Mouse (Mus musculus): Measurements from ENCODE around the gene Sft2d1. TPM values are rescaled to one million over a fixed set of nuclear protein-coding genes. Genes with fewer than 3 reads are reported as not detected.
"Not testable (repeated sequence)": the region's sequence is repeated elsewhere in the genome, so short reads cannot be mapped to it uniquely, and the experiment has no call there.

Gene Sft2d1
- total RNA-seq, 1 experiment from 2014 or later, result 32.2 TPM

DNA sequence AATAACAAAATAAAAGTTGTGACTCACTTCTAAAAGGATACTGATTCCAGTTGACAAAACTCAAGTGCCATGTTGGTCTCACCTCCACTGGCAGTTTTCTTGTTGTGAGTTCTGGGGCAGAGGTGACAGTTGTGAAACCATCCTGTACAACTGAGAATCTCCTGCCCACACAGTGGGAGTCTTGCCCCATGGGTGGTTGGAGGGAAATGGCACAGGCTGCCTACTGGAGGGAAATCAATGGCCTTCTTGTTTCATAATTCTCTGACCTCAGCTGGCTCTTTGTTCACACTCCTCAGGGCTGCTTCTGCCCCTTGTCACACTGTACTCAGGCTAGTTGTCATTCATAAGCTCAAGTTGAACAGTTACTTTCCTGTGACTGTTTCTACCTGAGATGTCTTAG, 11.4 kb upstream of the Sft2d1 start:
- ATAC-seq (replicated peaks; ENCODE audit: low read depth, poor library complexity, severe bottlenecking), result 0 out of 2 replicates have a peak, but pooled peaks have one; percentile 15

DNA sequence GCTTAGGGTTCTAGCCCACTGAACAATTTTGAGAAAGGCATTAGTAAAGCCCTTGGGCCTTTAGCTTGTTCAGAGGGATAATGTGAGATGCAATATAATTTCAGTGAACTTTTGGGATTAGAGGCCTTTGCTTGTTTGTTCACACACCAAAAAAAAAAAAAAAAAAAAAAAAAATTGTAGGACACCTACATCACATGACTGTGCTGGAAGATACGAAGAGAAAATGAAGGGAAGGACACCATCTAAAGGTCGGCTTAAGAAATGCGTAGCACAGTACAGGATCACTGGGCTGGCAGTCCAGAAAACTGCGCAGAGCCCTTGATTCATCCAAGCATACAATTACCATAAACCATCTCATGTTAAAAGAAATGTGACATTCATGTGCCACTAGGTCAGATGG, 9.4 kb upstream of the Sft2d1 start:
- ATAC-seq (replicated peaks; ENCODE audit: low read depth, poor library complexity, severe bottlenecking), result no peak; the same call in 1 of the 2 replicates

DNA sequence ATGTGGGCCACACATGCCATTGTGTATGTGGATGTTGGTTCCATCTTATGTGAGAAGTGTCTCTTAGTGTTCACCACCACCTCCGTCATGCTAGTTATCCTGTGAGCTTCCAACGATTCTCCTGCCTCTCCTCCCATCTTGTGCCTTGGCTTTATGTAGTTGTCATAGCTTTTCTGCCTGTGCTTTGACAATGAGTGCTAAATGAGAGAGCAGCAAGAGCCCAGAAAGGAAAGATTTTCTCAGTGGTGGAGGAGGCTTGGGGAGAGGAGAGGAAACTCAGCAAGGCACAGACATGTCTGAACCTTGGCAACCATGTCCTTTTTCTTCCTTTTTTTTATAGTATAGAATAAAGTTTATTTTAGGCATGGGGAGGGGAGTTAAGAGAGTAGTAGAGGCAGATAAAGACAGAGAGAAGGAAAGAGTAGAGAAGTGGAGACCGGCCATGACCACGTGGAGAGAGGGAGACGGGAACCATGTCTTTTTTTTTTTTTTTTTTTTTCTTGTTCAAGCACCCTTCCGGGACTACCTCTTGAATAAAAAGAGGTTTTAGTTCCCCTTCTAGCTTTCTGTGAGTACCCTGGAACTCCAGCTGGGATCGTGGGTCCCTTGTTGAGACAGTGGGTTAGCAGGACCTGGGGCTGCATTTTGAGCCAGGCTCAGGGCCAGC, 8.0 kb upstream of the Sft2d1 start:
- no peak for ATAC-seq (replicated peaks; ENCODE audit: low read depth, poor library complexity, severe bottlenecking)

DNA sequence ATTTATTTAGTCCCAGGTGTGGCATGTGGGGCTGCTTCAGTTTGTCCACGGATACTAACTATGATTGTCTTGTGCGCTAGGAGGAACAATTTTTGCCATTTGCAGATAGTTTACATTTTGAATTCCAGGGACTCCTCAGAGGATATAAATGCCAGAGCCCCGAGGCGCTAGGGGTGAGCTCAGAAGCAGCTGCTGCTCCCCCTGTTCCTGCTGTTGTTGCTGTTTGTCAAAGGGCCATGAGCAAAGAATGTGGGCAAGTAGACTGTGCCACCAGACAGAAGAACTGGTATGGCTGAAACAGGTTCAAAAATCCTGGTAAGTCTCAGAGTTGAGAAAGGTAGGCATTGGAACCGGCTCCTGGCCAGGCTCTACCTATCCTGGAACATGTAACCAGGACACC, 7.2 kb upstream of the Sft2d1 start:
- ATAC-seq (replicated peaks; ENCODE audit: low read depth, poor library complexity, severe bottlenecking), result no peak

DNA sequence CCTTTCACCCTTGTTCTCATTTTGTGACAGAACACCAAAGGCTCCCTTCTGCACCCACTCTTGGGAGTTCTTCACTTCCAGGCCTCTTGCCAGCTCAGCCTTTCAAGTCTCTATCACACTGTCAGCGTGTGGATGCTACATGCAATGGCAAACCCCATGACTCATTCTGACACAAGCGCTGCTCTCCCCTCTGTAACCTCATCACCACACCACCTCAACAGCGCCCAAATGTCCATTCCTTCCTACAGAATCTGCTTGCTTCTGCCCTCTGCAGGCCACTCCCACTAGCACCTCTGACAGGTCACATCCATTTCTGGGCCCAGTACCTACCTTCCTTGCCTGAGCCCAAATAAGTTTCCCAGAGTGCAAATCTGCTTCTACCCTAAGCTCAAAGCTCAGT, 5.1 kb upstream of the Sft2d1 start:
- peak; percentile 34; the same call in 1 of the 2 replicates for ATAC-seq (replicated peaks; ENCODE audit: low read depth, poor library complexity, severe bottlenecking)

DNA sequence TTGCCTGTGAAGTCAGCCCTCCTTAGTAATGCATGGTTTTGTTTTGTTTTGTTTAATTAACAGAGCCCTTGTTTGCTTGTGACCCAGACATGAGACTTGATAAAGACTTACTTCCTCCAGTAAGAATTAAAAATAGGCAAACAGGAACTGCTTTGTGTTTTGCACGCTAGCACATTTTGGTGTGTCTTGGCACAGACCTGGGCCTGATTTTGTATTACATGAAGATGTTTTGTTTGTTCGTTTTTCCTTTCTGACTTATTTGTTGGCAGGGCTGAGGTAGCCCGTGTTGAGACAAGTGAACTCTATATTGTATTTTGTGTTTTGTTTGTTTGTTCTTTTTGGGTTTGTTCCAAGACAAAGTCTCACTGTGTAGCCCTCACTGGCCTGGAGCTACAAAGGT, 849 bp downstream of the Sft2d1 start:
- peak; percentile 29; the same call in 1 of the 2 replicates for ATAC-seq (replicated peaks; ENCODE audit: low read depth, poor library complexity, severe bottlenecking)

DNA sequence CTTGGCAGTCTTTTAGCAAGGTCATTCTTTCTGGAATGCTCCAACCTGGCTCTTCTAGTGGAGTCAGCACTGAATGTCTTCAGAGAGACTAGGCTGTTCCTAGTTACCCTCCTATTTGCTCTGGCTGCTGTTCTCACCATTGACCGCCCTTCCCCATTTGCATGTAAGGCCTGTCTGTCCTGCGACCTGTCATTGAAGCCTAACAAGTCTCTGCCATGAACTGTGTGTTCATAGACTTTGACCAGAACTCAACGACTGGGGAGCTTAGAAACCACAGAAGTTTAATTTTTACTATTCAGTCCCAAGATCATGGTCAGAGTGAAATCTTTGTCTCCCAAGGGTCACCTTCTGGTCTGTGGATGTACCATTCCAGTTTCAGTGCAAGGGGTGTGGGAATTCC, 3.1 kb downstream of the Sft2d1 start:
- ATAC-seq (replicated peaks; ENCODE audit: low read depth, poor library complexity, severe bottlenecking), result no peak

DNA sequence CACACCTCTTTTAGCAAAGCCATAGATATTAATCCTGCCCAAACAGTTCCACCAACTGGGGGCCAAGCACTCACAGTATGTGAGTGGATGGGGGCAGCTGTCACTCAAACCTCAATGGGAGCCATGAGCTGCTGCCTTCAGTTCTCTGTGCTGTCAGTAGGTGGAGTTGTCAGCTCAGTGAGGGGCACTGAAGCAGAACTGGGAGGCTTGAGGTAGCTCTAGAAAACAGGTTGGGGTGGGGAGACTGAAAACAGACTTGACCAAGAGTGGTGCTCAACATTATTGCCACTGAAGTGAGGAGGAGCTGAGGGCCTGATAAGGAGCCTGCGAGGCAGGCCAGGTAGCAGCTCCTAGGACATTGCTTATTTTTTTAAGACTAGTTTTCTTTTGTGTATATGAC, 5.3 kb downstream of the Sft2d1 start:
- ATAC-seq (replicated peaks; ENCODE audit: low read depth, poor library complexity, severe bottlenecking), result peak; percentile 67

DNA sequence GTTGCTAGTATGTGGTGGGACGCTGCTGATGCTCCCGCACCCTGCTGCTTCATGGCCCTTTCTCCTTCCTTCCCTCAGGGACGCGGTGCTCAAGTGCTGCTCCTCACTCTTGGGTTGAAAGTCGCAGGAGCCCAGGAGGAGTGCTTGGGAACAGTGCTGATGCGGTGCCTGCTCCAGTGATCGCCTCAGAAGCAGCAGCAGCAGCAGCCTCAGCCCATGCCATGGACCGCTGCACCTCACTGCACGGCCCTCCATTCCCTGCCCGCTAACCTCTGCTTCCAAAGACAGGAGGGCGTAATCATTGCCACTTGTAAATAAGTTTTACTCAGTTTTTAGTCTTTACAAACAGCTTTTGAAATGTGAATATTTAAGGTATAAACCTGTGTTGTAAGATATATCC, 16.0 kb downstream of the Sft2d1 start:
- not testable (repeated sequence) for ATAC-seq (replicated peaks; ENCODE audit: low read depth, poor library complexity, severe bottlenecking)

DNA sequence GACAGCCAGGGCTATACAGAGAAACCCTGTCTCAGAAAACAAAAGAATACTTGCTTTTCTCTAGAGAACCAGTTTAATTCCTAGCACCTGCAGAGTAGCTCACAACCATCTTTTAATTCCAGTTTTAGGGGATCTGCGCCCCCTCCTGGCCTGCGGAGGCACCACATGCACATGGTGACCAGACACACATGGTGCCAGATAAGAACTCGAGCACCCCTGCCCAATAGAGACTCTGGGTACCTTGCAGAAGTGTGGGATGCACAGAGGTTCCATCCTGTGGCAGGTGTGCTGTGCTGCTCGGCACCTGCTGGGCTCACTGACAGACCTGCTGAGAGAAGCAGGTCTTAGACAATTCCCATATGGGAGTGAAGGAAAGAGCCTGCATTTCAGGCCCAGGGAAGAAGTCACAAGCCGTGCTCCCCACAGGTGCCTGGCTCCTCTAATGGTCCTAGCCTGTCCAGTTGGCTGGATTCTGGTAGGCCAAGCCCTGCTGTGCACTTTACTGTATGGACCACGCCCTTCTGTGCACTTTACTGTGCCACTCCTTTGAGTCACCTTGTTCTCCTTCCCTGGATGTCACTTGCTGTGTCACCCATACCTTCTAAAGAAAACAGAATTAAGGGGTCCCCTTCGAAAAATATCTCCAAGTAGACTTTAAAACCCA, 17.7 kb downstream of the Sft2d1 start:
- ATAC-seq (replicated peaks; ENCODE audit: low read depth, poor library complexity, severe bottlenecking), result peak; percentile 60; the same call in 1 of the 2 replicates

DNA sequence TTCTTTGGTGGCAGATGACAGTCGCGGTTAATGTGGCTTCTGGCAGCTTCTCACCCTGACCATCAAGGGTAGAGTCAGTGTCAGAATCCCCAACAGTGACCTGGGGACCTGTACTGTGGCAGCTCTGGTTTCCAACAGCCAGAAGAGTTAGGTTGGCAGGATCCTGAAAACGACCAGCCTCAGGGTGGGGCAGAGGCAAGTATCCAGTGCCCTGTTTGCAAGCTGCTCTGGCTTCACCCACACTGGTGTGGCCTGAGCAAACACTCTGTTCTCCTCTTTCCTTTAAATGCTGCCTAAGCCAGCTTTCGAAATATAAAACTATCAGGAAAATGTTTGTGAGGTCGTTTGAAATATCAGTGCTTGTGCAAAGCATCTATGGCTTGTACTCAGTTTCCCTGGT, 19.7 kb downstream of the Sft2d1 start:
- no peak for ATAC-seq (replicated peaks; ENCODE audit: low read depth, poor library complexity, severe bottlenecking)

DNA sequence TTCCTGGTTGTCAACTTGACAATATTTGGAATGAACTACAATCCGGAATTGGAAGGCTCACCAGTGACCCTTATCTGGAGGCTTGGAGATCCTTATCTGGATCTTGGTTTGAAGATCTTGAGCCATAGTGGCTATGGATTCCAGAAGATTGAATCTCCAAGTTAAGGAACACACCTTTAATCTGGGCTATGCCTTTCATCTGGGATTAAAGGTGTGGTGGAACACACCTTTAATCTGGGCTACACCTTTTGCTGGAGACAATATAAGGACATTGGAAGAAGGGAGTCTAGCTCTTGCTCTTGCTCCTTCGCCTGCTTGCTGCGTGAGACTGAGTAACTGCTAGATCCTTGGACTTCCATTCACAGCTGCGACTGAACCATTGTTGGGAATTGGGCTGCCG, 26.3 kb downstream of the Sft2d1 start, which contains the start of gene Prr18:
Gene Prr18, plus strand, starts transcription at position 301 of the 400 bp plus-strand sequence.
- ATAC-seq (replicated peaks; ENCODE audit: low read depth, poor library complexity, severe bottlenecking), result not testable (repeated sequence)

DNA sequence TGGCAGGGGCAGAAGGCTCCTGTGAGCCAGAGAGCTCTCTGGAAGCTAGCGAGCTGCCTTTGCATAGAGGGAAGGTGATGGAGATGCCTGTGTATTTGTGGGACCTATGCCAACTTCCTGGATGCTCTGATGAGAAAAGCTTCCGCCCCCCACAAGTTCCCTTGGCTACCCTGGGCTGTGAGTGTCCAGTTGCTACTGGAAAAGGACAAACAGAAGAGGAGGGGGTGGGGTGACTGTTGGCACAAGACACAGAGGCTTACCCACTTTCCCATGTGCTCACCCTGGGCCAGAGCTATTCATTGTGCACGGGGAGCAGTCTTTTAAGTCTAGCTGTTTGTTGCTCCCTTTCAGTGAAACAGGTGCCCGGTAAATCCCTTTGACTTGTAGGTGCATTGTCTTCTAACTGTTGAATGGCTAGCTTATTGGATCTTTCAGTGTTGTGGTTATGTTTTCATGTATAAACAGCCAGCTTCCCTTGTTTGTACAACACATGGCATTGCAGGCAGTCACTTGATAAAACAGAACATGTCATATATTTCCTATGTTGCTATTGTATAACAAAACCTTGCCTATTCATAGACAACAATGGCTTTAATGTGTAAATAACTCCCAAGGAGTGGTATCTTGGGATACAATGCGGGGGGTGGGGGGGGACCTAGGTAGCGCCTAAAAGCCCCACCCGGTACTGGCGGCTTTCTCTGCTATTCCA, 28.9 kb downstream of the Sft2d1 start:
- no peak for ATAC-seq (replicated peaks; ENCODE audit: low read depth, poor library complexity, severe bottlenecking)

DNA sequence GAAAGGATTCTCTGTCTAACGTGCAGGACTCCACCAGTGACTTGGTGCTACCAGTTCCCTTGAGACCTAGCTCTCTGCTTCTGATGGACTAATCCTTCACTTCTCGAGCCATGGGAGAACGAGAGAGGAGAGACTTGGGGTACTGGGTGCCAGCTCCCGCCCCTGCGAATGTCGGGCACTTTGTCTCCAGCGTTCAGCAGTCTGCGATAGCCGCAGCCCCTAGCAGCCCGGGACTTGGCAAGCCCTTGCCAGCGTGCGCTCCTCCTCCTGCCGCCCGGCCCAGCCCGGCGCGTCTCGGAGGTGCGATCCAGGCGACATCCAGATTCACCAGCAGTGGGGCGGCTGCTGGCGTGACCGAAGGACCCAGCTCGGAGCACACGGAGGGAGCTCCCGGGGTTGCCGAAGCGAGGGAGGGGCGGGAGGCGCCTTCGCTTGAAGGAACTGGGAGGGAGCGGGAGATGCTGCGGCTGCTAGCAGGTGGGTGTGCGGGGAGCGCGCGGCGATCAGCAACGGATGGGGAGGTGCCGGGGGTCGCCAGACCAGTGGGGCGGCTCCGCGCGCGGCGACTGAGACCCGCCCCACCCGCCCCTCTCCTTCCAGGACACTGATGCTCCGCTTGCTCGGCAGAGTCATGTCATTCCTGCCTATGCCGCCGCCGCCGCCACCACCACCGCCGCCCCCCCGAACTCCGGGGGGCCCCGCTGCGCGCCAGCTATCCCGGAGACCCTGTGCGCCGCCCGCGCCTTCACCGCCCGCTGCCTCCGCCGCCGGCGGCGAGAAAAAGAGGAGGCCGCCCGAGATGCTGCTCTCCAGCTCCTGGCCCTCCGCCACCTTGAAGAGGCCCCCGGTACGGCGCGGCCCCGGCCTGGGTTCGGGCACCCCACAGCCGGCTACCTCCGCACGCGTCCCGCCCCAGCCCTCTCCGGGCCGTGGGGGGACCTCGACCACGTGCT, 29.8 kb downstream of the Sft2d1 start:
- peak; percentile 50 for ATAC-seq (replicated peaks; ENCODE audit: low read depth, poor library complexity, severe bottlenecking)

DNA sequence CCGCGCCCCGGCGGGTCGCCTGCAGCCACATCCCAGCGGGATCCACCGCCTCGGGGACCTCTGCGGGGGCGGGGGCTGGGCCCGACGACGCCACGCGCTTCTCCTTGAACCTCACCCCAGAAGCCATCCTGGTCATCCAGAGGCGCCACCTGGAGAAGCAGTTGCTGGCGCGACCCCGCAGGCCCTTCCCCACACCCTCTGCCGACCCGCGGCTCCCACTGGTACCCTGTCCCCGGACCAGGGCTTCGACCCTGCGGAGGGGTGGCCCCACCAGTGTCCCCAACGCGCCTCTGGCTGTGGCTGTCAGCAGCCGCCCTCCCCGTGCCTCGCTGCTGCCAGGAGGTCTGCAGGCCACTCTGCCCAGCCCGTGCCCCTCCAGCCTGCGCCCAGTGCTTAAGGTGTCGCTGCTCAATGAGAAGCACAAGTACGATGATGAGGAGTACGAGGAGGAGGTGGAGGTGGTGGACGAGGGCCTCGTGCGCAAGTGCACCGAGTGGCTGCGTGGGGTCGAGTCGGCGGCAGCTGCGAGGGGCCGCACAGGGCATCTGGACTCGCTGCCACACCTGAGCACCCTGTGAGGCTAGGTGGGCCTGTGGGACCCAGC, 30.6 kb downstream of the Sft2d1 start:
- no peak for ATAC-seq (replicated peaks; ENCODE audit: low read depth, poor library complexity, severe bottlenecking)

DNA sequence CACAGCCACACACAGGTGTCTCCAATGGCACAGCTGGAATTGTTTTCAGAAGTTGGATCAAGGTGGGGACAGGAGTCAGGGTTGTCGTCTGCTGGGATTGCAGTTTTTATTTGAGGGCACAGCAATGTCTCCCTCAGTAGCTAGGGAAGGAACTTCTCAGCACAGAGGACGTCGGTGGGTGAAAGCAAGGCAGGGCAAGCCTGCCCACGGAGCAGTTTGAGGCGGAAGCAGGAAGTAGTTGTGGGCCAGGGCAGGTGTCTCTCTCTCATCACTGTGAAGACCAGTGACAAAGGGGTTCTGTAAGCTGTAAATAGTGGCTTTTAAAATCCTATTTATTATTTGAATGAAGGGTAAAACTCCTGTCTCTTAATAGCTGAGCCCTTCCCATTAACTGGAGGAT, 31.8 kb downstream of the Sft2d1 start:
- peak; percentile 52 for ATAC-seq (replicated peaks; ENCODE audit: low read depth, poor library complexity, severe bottlenecking)

DNA sequence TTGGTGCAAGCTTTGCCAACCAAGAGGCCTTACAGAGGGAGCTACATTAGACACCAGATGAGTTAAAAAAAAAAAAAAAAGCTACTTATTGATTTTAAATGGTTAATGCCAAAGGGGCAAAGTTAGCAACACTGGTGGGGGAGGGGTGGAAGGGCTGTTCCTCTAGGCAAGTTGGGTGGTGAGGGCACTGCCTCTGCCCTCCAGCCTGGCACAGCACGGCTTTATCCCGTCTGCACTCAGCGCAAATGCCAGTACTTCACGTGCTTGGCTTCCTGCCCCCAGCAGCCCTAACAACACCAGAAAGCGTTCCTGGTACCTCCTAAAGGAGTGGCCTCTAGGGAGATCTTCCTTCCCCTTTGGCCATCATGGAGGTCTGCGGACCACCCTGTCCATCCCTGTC, 32.5 kb downstream of the Sft2d1 start:
- no peak for ATAC-seq (replicated peaks; ENCODE audit: low read depth, poor library complexity, severe bottlenecking)

DNA sequence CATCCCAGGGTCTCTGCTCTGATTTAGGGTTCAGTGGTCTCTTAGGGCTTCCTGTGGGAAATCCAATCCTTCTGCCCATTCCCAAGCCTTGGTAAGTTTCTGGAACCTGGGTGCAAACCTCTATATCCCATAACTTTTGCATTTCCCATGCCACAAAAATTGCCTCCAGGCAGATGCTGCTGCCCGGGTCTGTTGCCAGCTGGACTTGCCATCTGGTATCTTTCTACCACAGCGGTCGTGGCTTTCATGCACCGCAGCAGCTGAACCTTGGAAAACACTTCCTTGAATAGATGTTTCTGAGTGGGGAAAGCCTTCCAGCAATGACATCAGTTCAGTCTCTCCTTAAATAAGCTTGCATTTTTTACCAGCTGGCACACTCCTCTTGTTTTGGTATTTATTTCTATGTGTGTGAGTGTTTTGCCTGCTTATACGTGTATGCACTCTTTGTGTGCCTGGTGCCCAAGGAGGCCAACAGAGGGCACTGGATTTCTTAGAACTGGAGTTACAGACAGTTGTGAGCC, 36.9 kb downstream of the Sft2d1 start:
- no peak for ATAC-seq (replicated peaks; ENCODE audit: low read depth, poor library complexity, severe bottlenecking)

DNA sequence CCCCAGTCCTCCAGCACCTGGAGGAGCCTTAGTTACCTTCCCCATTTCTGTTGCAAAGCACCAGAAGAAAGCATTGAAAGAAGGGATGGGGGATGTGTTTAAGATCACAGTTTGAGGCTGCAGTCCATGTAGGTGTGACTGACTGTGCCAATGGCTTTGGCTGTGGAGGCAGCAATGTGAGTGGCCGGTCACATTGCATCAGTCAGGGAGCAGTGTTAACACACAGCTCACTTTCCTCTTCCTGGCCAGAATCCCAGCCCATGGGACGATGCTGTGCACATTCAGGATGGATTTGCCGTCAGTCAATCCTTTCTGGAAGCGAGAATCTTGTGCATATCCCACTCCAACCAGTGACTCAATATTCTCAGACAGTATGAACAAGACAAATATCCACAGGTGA, 38.0 kb downstream of the Sft2d1 start:
- no peak for ATAC-seq (replicated peaks; ENCODE audit: low read depth, poor library complexity, severe bottlenecking)

Data from common myeloid progenitor, adult 5-6 weeks (primary cell).